Mouse (Mus musculus): Measurements from ENCODE around the gene Ttc5. TPM values are rescaled to one million over a fixed set of nuclear protein-coding genes. Genes with fewer than 3 reads are reported as not detected.
A peak's percentile ranks its signal among the peaks of the same experiment; 100 is the strongest.
"Not testable (repeated sequence)": the region's sequence is repeated elsewhere in the genome, so short reads cannot be mapped to it uniquely, and the experiment has no call there.

Ttc5 gene
- total and polyA plus RNA-seq, 2 experiments, result 8.2 to 12.5 TPM

GRCm38 (mm10) chr14:50758416-50759085, 26.8 kb downstream of the Ttc5 start:
- peak; percentile 2 for DNase-seq (ENCODE audit: extremely low read depth, low read depth, low spot score)
- Histone ChIP-seq H3K4me1 (ENCODE audit: control insufficient read depth, insufficient read depth, low read length) (no peaks in the 10 kb centered on the region), H3K27ac (replicated peaks; ENCODE audit: insufficient read depth, low read depth, low read length) (no peak overlapping the region), H3K9ac (ENCODE audit: low read depth, low read length) (no peak overlapping the region), H3K4me3 (ENCODE audit: insufficient read depth, low read depth, low read length) (no peak overlapping the region), H3K79me2 (ENCODE audit: control insufficient read depth, insufficient read depth, low read length) (no peaks in the 10 kb centered on the region), H3K27me3 (ENCODE audit: control insufficient read depth, insufficient read depth, low read length) (no peaks in the 10 kb centered on the region), H3K36me3 (ENCODE audit: control insufficient read depth, insufficient read depth, low read length) (no peaks in the 10 kb centered on the region)
- TF ChIP-seq CTCF (IDR thresholded peaks at IDR 0.05; ENCODE audit: low read depth, low read length), result no peak
- 56% methylated on average over 5 of the region's 5 CpGs for WGBS

DNA sequence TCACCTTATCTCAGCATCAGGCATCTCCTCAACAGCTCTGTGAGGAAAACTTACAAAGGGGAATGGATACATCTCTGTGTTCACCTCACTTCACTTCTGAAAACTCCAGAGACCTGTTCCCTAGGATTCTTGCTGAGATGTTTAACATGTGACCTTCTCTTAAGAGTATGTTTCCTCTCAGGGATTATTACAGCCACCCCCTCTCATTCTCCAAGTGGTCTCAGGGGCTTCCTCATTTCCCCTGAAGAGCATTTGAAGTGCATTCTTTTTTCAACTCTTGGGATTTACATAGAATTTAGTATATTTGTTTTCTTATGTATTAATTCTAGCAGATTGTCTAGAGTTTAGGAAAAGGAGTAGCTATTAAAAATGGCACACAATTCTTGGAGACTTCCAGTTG, 40.3 kb downstream of the Ttc5 start, which contains the start of gene Olfr749:
Gene Olfr749, minus strand, starts transcription at position 101 of the 400 bp plus-strand sequence.
- Histone ChIP-seq H3K27me3 (ENCODE audit: control insufficient read depth, insufficient read depth, low read length) (no peaks in the 10 kb centered on the region), H3K36me3 (ENCODE audit: control insufficient read depth, insufficient read depth, low read length) (no peaks in the 10 kb centered on the region)

GRCm38 (mm10) chr14:50741584-50741983, 43.7 kb downstream of the Ttc5 start:
- no peak overlapping the region for H3K4me3 ChIP-seq (ENCODE audit: insufficient read depth, low read depth, low read length)
- H3K9ac ChIP-seq (ENCODE audit: low read depth, low read length), result no peak overlapping the region
- H3K79me2 ChIP-seq (ENCODE audit: control insufficient read depth, insufficient read depth, low read length), result no peaks in the 10 kb centered on the region
- DNase-seq (ENCODE audit: extremely low read depth, low read depth, low spot score), result no peak
- no peaks in the 10 kb centered on the region for H3K4me1 ChIP-seq (ENCODE audit: control insufficient read depth, insufficient read depth, low read length)
- TF ChIP-seq POLR2A (IDR thresholded peaks at IDR 0.05; ENCODE audit: extremely low read depth, insufficient read depth, low read length) (no peak), CTCF (IDR thresholded peaks at IDR 0.05; ENCODE audit: low read depth, low read length) (no peak)
- H3K27me3 ChIP-seq (ENCODE audit: control insufficient read depth, insufficient read depth, low read length), result no peaks in the 10 kb centered on the region
- WGBS, result 76% methylated on average over 2 of the region's 2 CpGs
- H3K36me3 ChIP-seq (ENCODE audit: control insufficient read depth, insufficient read depth, low read length), result no peaks in the 10 kb centered on the region
- no peak overlapping the region for H3K27ac ChIP-seq (replicated peaks; ENCODE audit: insufficient read depth, low read depth, low read length)

More for the DNA sequence above, 40.3 kb downstream of the Ttc5 start, which contains the start of gene Olfr749:
- Histone ChIP-seq H3K4me1 (ENCODE audit: control insufficient read depth, insufficient read depth, low read length) (no peaks in the 10 kb centered on the region), H3K27ac (replicated peaks; ENCODE audit: insufficient read depth, low read depth, low read length) (no peak within 1 kb of the TSS), H3K9ac (ENCODE audit: low read depth, low read length) (no peak within 1 kb of the TSS), H3K4me3 (ENCODE audit: insufficient read depth, low read depth, low read length) (no peak within 1 kb of the TSS), H3K79me2 (ENCODE audit: control insufficient read depth, insufficient read depth, low read length) (no peaks in the 10 kb centered on the region)
- no peak for DNase-seq (ENCODE audit: extremely low read depth, low read depth, low spot score)
- no peak for TF ChIP-seq CTCF (IDR thresholded peaks at IDR 0.05; ENCODE audit: low read depth, low read length)
- no peak for TF ChIP-seq POLR2A (IDR thresholded peaks at IDR 0.05; ENCODE audit: extremely low read depth, insufficient read depth, low read length)

DNA sequence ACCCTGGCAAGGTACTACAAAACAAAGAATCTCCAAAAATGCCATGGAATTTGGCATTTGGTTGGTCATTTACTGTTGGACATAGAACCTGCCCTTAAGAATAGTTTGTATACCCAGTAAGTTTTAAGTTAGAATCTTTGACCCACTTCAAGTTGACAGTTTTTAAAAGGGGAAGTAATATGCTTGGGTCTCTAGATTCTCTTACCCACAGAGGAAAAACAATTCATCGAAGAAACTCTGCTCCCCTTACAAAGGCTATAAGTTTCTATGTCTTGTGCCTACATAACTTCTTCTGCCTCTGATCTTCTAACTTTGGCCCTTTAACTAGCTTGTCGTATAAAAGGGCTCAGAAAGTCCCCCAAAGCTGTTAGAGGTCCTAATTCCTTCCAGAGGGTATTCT, 45.0 kb downstream of the Ttc5 start:
- no peak for DNase-seq (ENCODE audit: extremely low read depth, low read depth, low spot score)
- no peaks in the 10 kb centered on the region for H3K36me3 ChIP-seq (ENCODE audit: control insufficient read depth, insufficient read depth, low read length)
- H3K27me3 ChIP-seq (ENCODE audit: control insufficient read depth, insufficient read depth, low read length), result no peaks in the 10 kb centered on the region
- no peak overlapping the region for H3K4me3 ChIP-seq (ENCODE audit: insufficient read depth, low read depth, low read length)
- no peak for TF ChIP-seq CTCF (IDR thresholded peaks at IDR 0.05; ENCODE audit: low read depth, low read length)
- TF ChIP-seq POLR2A (IDR thresholded peaks at IDR 0.05; ENCODE audit: extremely low read depth, insufficient read depth, low read length), result no peak
- H3K79me2 ChIP-seq (ENCODE audit: control insufficient read depth, insufficient read depth, low read length), result no peaks in the 10 kb centered on the region
- 60% methylated on average over 2 of the region's 2 CpGs for WGBS
- H3K4me1 ChIP-seq (ENCODE audit: control insufficient read depth, insufficient read depth, low read length), result no peaks in the 10 kb centered on the region
- H3K9ac ChIP-seq (ENCODE audit: low read depth, low read length), result no peak overlapping the region
- H3K27ac ChIP-seq (replicated peaks; ENCODE audit: insufficient read depth, low read depth, low read length), result no peak overlapping the region

DNA sequence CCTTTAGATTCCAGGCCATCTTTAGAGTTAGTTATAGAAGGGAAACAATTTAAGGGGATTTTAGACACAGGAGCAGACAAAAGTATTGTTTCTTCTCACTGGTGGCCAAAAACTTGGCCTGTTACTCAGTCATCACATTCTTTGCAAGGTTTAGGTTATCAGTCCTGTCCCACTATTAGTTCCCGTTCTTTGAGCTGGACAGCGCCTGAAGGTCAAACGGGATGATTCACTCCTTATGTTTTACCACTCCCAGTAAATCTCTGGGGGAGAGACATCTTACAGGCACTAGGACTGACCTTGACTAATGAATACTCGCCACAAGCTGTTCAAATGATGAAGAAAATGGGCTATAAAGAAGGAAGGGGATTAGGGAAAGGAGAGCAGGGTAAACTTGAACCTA, 62.9 kb downstream of the Ttc5 start:
- not testable (repeated sequence) for H3K36me3 ChIP-seq (ENCODE audit: control insufficient read depth, insufficient read depth, low read length); DNase-seq (ENCODE audit: extremely low read depth, low read depth, low spot score); H3K79me2 ChIP-seq (ENCODE audit: control insufficient read depth, insufficient read depth, low read length); H3K4me1 ChIP-seq (ENCODE audit: control insufficient read depth, insufficient read depth, low read length); H3K27me3 ChIP-seq (ENCODE audit: control insufficient read depth, insufficient read depth, low read length); H3K9ac ChIP-seq (ENCODE audit: low read depth, low read length); H3K27ac ChIP-seq (replicated peaks; ENCODE audit: insufficient read depth, low read depth, low read length); H3K4me3 ChIP-seq (ENCODE audit: insufficient read depth, low read depth, low read length)
- WGBS, result 77% methylated on average over 4 of the region's 4 CpGs

GRCm38 (mm10) chr14:50719875-50720274, 65.4 kb downstream of the Ttc5 start:
- H3K4me1 ChIP-seq (ENCODE audit: control insufficient read depth, insufficient read depth, low read length); H3K4me3 ChIP-seq (ENCODE audit: insufficient read depth, low read depth, low read length); H3K79me2 ChIP-seq (ENCODE audit: control insufficient read depth, insufficient read depth, low read length); H3K27ac ChIP-seq (replicated peaks; ENCODE audit: insufficient read depth, low read depth, low read length); H3K27me3 ChIP-seq (ENCODE audit: control insufficient read depth, insufficient read depth, low read length); DNase-seq (ENCODE audit: extremely low read depth, low read depth, low spot score); H3K9ac ChIP-seq (ENCODE audit: low read depth, low read length); H3K36me3 ChIP-seq (ENCODE audit: control insufficient read depth, insufficient read depth, low read length): not testable (repeated sequence)
- WGBS, result 91% methylated on average over 15 of the region's 15 CpGs

Other genes starting within 250 kb of the Ttc5 start
- gene Olfr744, start 170.6 kb downstream of the Ttc5 start, total RNA-seq (2014; rRNA removed), result not detected in 2 replicates
- gene Olfr744, start 170.6 kb downstream of the Ttc5 start, polyA plus RNA-seq (2012; rRNA removed), result not detected in 2 replicates
- gene Olfr745, start 146.1 kb downstream of the Ttc5 start, total RNA-seq (2014; rRNA removed), result not detected in 2 replicates
- gene Olfr745, start 146.1 kb downstream of the Ttc5 start, polyA plus RNA-seq (2012; rRNA removed), result not detected in 2 replicates
- not detected in 2 replicates for gene Olfr746, start 138.4 kb downstream of the Ttc5 start, total RNA-seq (2014; rRNA removed)
- gene Olfr746, start 138.4 kb downstream of the Ttc5 start, polyA plus RNA-seq (2012; rRNA removed), result not detected in 2 replicates
- not detected in 2 replicates for gene Olfr747, start 92.3 kb downstream of the Ttc5 start, total RNA-seq (2014; rRNA removed)
- not detected in 2 replicates for gene Olfr747, start 92.3 kb downstream of the Ttc5 start, polyA plus RNA-seq (2012; rRNA removed)
- not detected in 2 replicates for gene Olfr748, start 78.1 kb downstream of the Ttc5 start, total RNA-seq (2014; rRNA removed)
- gene Olfr748, start 78.1 kb downstream of the Ttc5 start, polyA plus RNA-seq (2012; rRNA removed), result not detected in 2 replicates
- gene Olfr749, start 40.4 kb downstream of the Ttc5 start, total RNA-seq (2014; rRNA removed), result not detected in 2 replicates
- gene Olfr749, start 40.4 kb downstream of the Ttc5 start, polyA plus RNA-seq (2012; rRNA removed), result not detected in 2 replicates
- gene Ccnb1ip1, start 22.2 kb upstream of the Ttc5 start, total RNA-seq (2014; rRNA removed), result 0.92 TPM in 1 of 2 replicates, not detected in the other
- gene Ccnb1ip1, start 22.2 kb upstream of the Ttc5 start, polyA plus RNA-seq (2012; rRNA removed), result not detected in 2 replicates
- gene Parp2, start 22.3 kb upstream of the Ttc5 start, total RNA-seq (2014; rRNA removed), result 11.0 and 11.5 TPM in 2 replicates
- gene Parp2, start 22.3 kb upstream of the Ttc5 start, polyA plus RNA-seq (2012; rRNA removed), result 4.8 and 6.2 TPM in 2 replicates
- 9.0 and 14.2 TPM in 2 replicates for gene Tep1, start 85.0 kb upstream of the Ttc5 start, total RNA-seq (2014; rRNA removed)
- gene Tep1, start 85.0 kb upstream of the Ttc5 start, polyA plus RNA-seq (2012; rRNA removed), result 9.9 and 13.1 TPM in 2 replicates
- gene Klhl33, start 112.0 kb upstream of the Ttc5 start, total RNA-seq (2014; rRNA removed), result 0.07 and 0.09 TPM in 2 replicates
- 0.05 TPM in 1 of 2 replicates, not detected in the other for gene Klhl33, start 112.0 kb upstream of the Ttc5 start, polyA plus RNA-seq (2012; rRNA removed)
- 69.2 and 85.0 TPM in 2 replicates for gene Osgep, start 139.4 kb upstream of the Ttc5 start, total RNA-seq (2014; rRNA removed)
- gene Osgep, start 139.4 kb upstream of the Ttc5 start, polyA plus RNA-seq (2012; rRNA removed), result 41.5 and 50.1 TPM in 2 replicates
- 27.8 and 33.6 TPM in 2 replicates for gene Apex1, start 139.4 kb upstream of the Ttc5 start, total RNA-seq (2014; rRNA removed)
- 27.1 and 28.4 TPM in 2 replicates for gene Apex1, start 139.4 kb upstream of the Ttc5 start, polyA plus RNA-seq (2012; rRNA removed)
- gene Pip4p1, start 145.3 kb upstream of the Ttc5 start, total RNA-seq (2014; rRNA removed), result 11.9 and 18.7 TPM in 2 replicates
- gene Pip4p1, start 145.3 kb upstream of the Ttc5 start, polyA plus RNA-seq (2012; rRNA removed), result 40.5 and 43.6 TPM in 2 replicates
- 102 and 111 TPM in 2 replicates for gene Pnp, start 145.6 kb upstream of the Ttc5 start, total RNA-seq (2014; rRNA removed)
- gene Pnp, start 145.6 kb upstream of the Ttc5 start, polyA plus RNA-seq (2012; rRNA removed), result 83.1 and 97.7 TPM in 2 replicates
- 51.7 and 94.7 TPM in 2 replicates for gene Gm49342, start 159.0 kb upstream of the Ttc5 start, total RNA-seq (2014; rRNA removed)
- gene Gm49342, start 159.0 kb upstream of the Ttc5 start, polyA plus RNA-seq (2012; rRNA removed), result 45.7 and 80.3 TPM in 2 replicates
- gene Pnp2, start 170.5 kb upstream of the Ttc5 start, total RNA-seq (2014; rRNA removed), result 0.81 and 1.1 TPM in 2 replicates
- 0.16 TPM in 1 of 2 replicates, not detected in the other for gene Pnp2, start 170.5 kb upstream of the Ttc5 start, polyA plus RNA-seq (2012; rRNA removed)
- gene Rnase10, start 222.2 kb upstream of the Ttc5 start, total RNA-seq (2014; rRNA removed), result 0.09 TPM in 1 of 2 replicates, not detected in the other
- 0.09 and 0.11 TPM in 2 replicates for gene Rnase10, start 222.2 kb upstream of the Ttc5 start, polyA plus RNA-seq (2012; rRNA removed)

Data from liver, adult 2 months (tissue).